Mouse (Mus musculus): ENCODE results near the gene Pik3ip1. TPM values are rescaled to one million over a fixed set of nuclear protein-coding genes. Genes with fewer than 3 reads are reported as not detected.

Pik3ip1 gene
- polyA plus RNA-seq, 1 experiment from 2014 or later, result 27.8 TPM

- no peak for DNase-seq (ENCODE audit: low spot score)
- no peaks in the 10 kb centered on the region for H3K9me3 ChIP-seq (replicated peaks; ENCODE audit: control insufficient read depth, low read length)
- H3K4me3 ChIP-seq (ENCODE audit: low read depth, low read length), result no peak overlapping the region
- no peak overlapping the region for H3K9ac ChIP-seq (ENCODE audit: low read length)
- ATAC-seq, result no peak
- no peak overlapping the region for H3K27ac ChIP-seq (ENCODE audit: low read depth, low read length)
- H3K36me3 ChIP-seq (ENCODE audit: control insufficient read depth, insufficient read depth, low read length), result peaks cover 99% of the 10 kb centered on the region
- WGBS, result 90% methylated on average over 10 of the region's 10 CpGs
- H3K27me3 ChIP-seq (replicated peaks; ENCODE audit: control insufficient read depth, insufficient read depth, low read length), result no peaks in the 10 kb centered on the region
- H3K4me2 ChIP-seq (ENCODE audit: low read length), result no peak overlapping the region
- H3K4me1 ChIP-seq (ENCODE audit: control insufficient read depth, insufficient read depth, low read length), result peaks cover 29% of the 10 kb centered on the region
Observed at GRCm38 (mm10) chr11:3297871-3298812, 32.1 kb upstream of the Pik3ip1 start.

- DNase-seq (ENCODE audit: low spot score), result no peak
- Histone ChIP-seq H3K4me3 (ENCODE audit: low read depth, low read length) (no peak overlapping the region), H3K27me3 (replicated peaks; ENCODE audit: control insufficient read depth, insufficient read depth, low read length) (no peaks in the 10 kb centered on the region), H3K4me1 (ENCODE audit: control insufficient read depth, insufficient read depth, low read length) (peaks cover 22% of the 10 kb centered on the region), H3K9ac (ENCODE audit: low read length) (no peak overlapping the region), H3K36me3 (ENCODE audit: control insufficient read depth, insufficient read depth, low read length) (peaks cover 98% of the 10 kb centered on the region), H3K4me2 (ENCODE audit: low read length) (no peak overlapping the region), H3K9me3 (replicated peaks; ENCODE audit: control insufficient read depth, low read length) (no peaks in the 10 kb centered on the region), H3K27ac (ENCODE audit: low read depth, low read length) (no peak overlapping the region)
- WGBS, result 95% methylated on average over 14 of the region's 14 CpGs
- no peak for ATAC-seq
Observed at GRCm38 (mm10) chr11:3298813-3299185, 31.4 kb upstream of the Pik3ip1 start.

- Histone ChIP-seq H3K9ac (ENCODE audit: low read length) (no peak overlapping the region), H3K27me3 (replicated peaks; ENCODE audit: control insufficient read depth, insufficient read depth, low read length) (no peaks in the 10 kb centered on the region), H3K4me3 (ENCODE audit: low read depth, low read length) (no peak overlapping the region), H3K4me1 (ENCODE audit: control insufficient read depth, insufficient read depth, low read length) (peaks cover 3% of the 10 kb centered on the region), H3K9me3 (replicated peaks; ENCODE audit: control insufficient read depth, low read length) (no peaks in the 10 kb centered on the region), H3K27ac (ENCODE audit: low read depth, low read length) (no peak overlapping the region), H3K4me2 (ENCODE audit: low read length) (no peak overlapping the region), H3K36me3 (ENCODE audit: control insufficient read depth, insufficient read depth, low read length) (peaks cover 98% of the 10 kb centered on the region)
- ATAC-seq, result no peak
- no peak for DNase-seq (ENCODE audit: low spot score)
- 93% methylated on average over 5 of the region's 5 CpGs for WGBS
Observed at GRCm38 (mm10) chr11:3301075-3301474, 29.1 kb upstream of the Pik3ip1 start.

- Histone ChIP-seq H3K36me3 (ENCODE audit: control insufficient read depth, insufficient read depth, low read length) (peaks cover 98% of the 10 kb centered on the region), H3K27me3 (replicated peaks; ENCODE audit: control insufficient read depth, insufficient read depth, low read length) (no peaks in the 10 kb centered on the region), H3K4me3 (ENCODE audit: low read depth, low read length) (no peak overlapping the region), H3K9ac (ENCODE audit: low read length) (no peak overlapping the region), H3K9me3 (replicated peaks; ENCODE audit: control insufficient read depth, low read length) (no peaks in the 10 kb centered on the region), H3K27ac (ENCODE audit: low read depth, low read length) (0 out of 2 replicates have a peak overlapping the region, but pooled peaks have one; percentile 14), H3K4me1 (ENCODE audit: control insufficient read depth, insufficient read depth, low read length) (no peaks in the 10 kb centered on the region), H3K4me2 (ENCODE audit: low read length) (no peak overlapping the region)
- DNase-seq (ENCODE audit: low spot score) (no peak), ATAC-seq (no peak)
- 84% methylated on average over 4 of the region's 4 CpGs for WGBS
Observed at GRCm38 (mm10) chr11:3302385-3302784, 27.8 kb upstream of the Pik3ip1 start.

- H3K9ac ChIP-seq (ENCODE audit: low read length), result no peak overlapping the region
- H3K27me3 ChIP-seq (replicated peaks; ENCODE audit: control insufficient read depth, insufficient read depth, low read length), result no peaks in the 10 kb centered on the region
- WGBS, result 78% methylated on average over 4 of the region's 4 CpGs
- ATAC-seq (no peak), DNase-seq (ENCODE audit: low spot score) (no peak)
- H3K36me3 ChIP-seq (ENCODE audit: control insufficient read depth, insufficient read depth, low read length), result peaks cover 98% of the 10 kb centered on the region
- no peaks in the 10 kb centered on the region for H3K9me3 ChIP-seq (replicated peaks; ENCODE audit: control insufficient read depth, low read length)
- no peaks in the 10 kb centered on the region for H3K4me1 ChIP-seq (ENCODE audit: control insufficient read depth, insufficient read depth, low read length)
- H3K27ac ChIP-seq (ENCODE audit: low read depth, low read length), result 0 out of 2 replicates have a peak overlapping the region, but pooled peaks have one; percentile 14
- H3K4me3 ChIP-seq (ENCODE audit: low read depth, low read length), result no peak overlapping the region
- H3K4me2 ChIP-seq (ENCODE audit: low read length), result no peak overlapping the region
Observed at GRCm38 (mm10) chr11:3302792-3303191, 27.4 kb upstream of the Pik3ip1 start.

GRCm38 (mm10) chr11:3305821-3306220 lies 24.4 kb upstream of the Pik3ip1 start:
- Histone ChIP-seq H3K9ac (ENCODE audit: low read length) (no peak overlapping the region), H3K27me3 (replicated peaks; ENCODE audit: control insufficient read depth, insufficient read depth, low read length) (no peaks in the 10 kb centered on the region), H3K4me3 (ENCODE audit: low read depth, low read length) (no peak overlapping the region), H3K4me2 (ENCODE audit: low read length) (no peak overlapping the region), H3K9me3 (replicated peaks; ENCODE audit: control insufficient read depth, low read length) (no peaks in the 10 kb centered on the region), H3K27ac (ENCODE audit: low read depth, low read length) (no peak overlapping the region), H3K4me1 (ENCODE audit: control insufficient read depth, insufficient read depth, low read length) (no peaks in the 10 kb centered on the region), H3K36me3 (ENCODE audit: control insufficient read depth, insufficient read depth, low read length) (peaks cover 98% of the 10 kb centered on the region)
- 94% methylated on average over 4 of the region's 4 CpGs for WGBS
- ATAC-seq, result no peak
- no peak for DNase-seq (ENCODE audit: low spot score)

- 89% methylated on average over 3 of the region's 3 CpGs for WGBS
- no peaks in the 10 kb centered on the region for H3K4me1 ChIP-seq (ENCODE audit: control insufficient read depth, insufficient read depth, low read length)
- H3K9me3 ChIP-seq (replicated peaks; ENCODE audit: control insufficient read depth, low read length), result no peaks in the 10 kb centered on the region
- ATAC-seq (no peak), DNase-seq (ENCODE audit: low spot score) (no peak)
- no peak overlapping the region for H3K9ac ChIP-seq (ENCODE audit: low read length)
- H3K36me3 ChIP-seq (ENCODE audit: control insufficient read depth, insufficient read depth, low read length), result peaks cover 96% of the 10 kb centered on the region
- no peak overlapping the region for H3K4me3 ChIP-seq (ENCODE audit: low read depth, low read length)
- H3K27ac ChIP-seq (ENCODE audit: low read depth, low read length), result no peak overlapping the region
- no peak overlapping the region for H3K4me2 ChIP-seq (ENCODE audit: low read length)
- no peaks in the 10 kb centered on the region for H3K27me3 ChIP-seq (replicated peaks; ENCODE audit: control insufficient read depth, insufficient read depth, low read length)
Observed at GRCm38 (mm10) chr11:3307875-3308274, 22.3 kb upstream of the Pik3ip1 start.

GRCm38 (mm10) chr11:3309884-3310283 lies 20.3 kb upstream of the Pik3ip1 start:
- H3K9ac ChIP-seq (ENCODE audit: low read length), result no peak overlapping the region
- WGBS, result 94% methylated on average over 4 of the region's 4 CpGs
- no peaks in the 10 kb centered on the region for H3K27me3 ChIP-seq (replicated peaks; ENCODE audit: control insufficient read depth, insufficient read depth, low read length)
- H3K4me2 ChIP-seq (ENCODE audit: low read length), result no peak overlapping the region
- ATAC-seq (no peak), DNase-seq (ENCODE audit: low spot score) (no peak)
- no peak overlapping the region for H3K27ac ChIP-seq (ENCODE audit: low read depth, low read length)
- no peaks in the 10 kb centered on the region for H3K9me3 ChIP-seq (replicated peaks; ENCODE audit: control insufficient read depth, low read length)
- H3K4me3 ChIP-seq (ENCODE audit: low read depth, low read length), result no peak overlapping the region
- peaks cover 81% of the 10 kb centered on the region for H3K36me3 ChIP-seq (ENCODE audit: control insufficient read depth, insufficient read depth, low read length)
- no peaks in the 10 kb centered on the region for H3K4me1 ChIP-seq (ENCODE audit: control insufficient read depth, insufficient read depth, low read length)
